Mouse (Mus musculus): Measurements from ENCODE around the gene Mb. TPM values are rescaled to one million over a fixed set of nuclear protein-coding genes. Genes with fewer than 3 reads are reported as not detected.

The Mb gene
- not detected for polyA plus RNA-seq (2014; fragmentation: Illumina TruSeq; extraction: RNeasy Lipid Tissue Mini Kit (QIAGEN cat#74804); ENCODE audit: low read depth, low replicate concordance)

DNA sequence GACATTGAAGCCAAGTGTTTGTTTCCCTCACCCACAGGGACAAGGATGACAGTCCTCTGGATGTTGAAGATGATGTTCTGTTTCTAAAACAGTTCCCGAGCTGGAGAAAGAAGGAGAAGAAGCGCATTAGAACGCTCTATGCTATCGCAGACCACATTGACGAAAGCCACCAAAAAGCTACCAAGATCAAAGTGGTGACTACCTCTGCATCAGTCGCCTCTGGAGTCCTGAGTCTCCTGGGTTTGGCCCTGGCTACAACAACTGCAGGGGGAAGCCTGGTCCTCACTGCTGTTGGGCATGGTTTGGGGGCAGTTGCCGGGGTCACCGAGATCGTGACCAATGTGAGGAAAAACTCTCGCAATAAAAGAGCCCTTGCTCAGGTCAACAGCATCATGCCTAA, at the start of gene Mb:
Gene Mb (minus strand): TSS at position 101 of the 400 bp plus-strand sequence.

DNA sequence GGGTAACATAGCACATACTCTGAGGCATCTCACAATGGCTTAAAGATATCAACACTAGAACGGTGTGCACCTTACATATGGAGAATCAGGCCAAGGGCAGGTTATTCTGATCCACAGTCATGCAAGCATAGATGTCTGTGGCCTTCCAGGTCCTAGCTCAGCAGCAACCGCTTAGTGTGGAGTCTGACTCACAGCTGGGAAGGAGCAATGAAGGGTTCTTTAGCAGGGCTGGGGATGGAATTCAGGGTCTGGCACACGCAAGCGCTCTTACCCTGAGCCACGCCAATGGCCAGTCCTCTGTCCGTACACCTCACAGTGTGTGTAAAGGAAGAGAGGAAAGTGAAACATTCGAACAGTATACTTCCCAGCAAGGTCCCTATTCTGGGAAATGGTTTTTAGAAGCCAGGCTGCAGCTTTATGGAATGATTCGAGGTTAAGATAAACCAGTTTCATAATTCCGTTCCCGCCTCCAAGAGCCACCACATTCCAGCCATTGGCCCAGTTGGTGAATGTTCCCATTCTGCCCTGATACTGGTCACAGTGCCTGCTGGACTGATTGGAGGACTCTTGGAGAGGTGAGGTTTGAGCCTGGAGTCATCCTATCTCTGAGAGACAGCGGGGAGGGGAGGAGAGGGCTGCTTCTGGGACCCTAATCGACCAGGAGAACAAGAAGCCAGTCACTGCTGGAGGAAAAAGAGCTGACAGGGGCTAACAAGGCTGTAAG, 5.7 kb downstream of the Mb start, which contains the start of gene Apol6:
Gene Apol6 (plus strand): TSS at position 133 of the 724 bp plus-strand sequence.

Other genes starting within 250 kb of the Mb start
- 9.6 TPM for gene Zfp251, start 179.2 kb downstream of the Mb start, polyA plus RNA-seq (2014; fragmentation: Illumina TruSeq; extraction: RNeasy Lipid Tissue Mini Kit (QIAGEN cat#74804); ENCODE audit: low read depth, low replicate concordance)
- 1.7 TPM for gene Zfp7, start 171.4 kb downstream of the Mb start, polyA plus RNA-seq (2014; fragmentation: Illumina TruSeq; extraction: RNeasy Lipid Tissue Mini Kit (QIAGEN cat#74804); ENCODE audit: low read depth, low replicate concordance)
- gene Gm49527, start 171.3 kb downstream of the Mb start, polyA plus RNA-seq (2014; fragmentation: Illumina TruSeq; extraction: RNeasy Lipid Tissue Mini Kit (QIAGEN cat#74804); ENCODE audit: low read depth, low replicate concordance) = not detected
- 0.18 TPM for gene Zfp647, start 125.2 kb downstream of the Mb start, polyA plus RNA-seq (2014; fragmentation: Illumina TruSeq; extraction: RNeasy Lipid Tissue Mini Kit (QIAGEN cat#74804); ENCODE audit: low read depth, low replicate concordance)
- gene 1110038F14Rik, start 102.2 kb downstream of the Mb start, polyA plus RNA-seq (2014; fragmentation: Illumina TruSeq; extraction: RNeasy Lipid Tissue Mini Kit (QIAGEN cat#74804); ENCODE audit: low read depth, low replicate concordance) = 2.1 TPM
- gene Apol6, start 5.9 kb downstream of the Mb start, polyA plus RNA-seq (2014; fragmentation: Illumina TruSeq; extraction: RNeasy Lipid Tissue Mini Kit (QIAGEN cat#74804); ENCODE audit: low read depth, low replicate concordance) = 0.83 TPM

Data from testis, adult 10 weeks (tissue).